Mouse (Mus musculus) embryo, embryonic 11.5 days (tissue): ENCODE data around the gene Gdf3.

ENCODE experiments used
- DNase-seq: peaks from one replicate; pipeline ENCODE4 v3.0.0-alpha.2; 2012; ENCODE audit warnings: low read depth, low spot score

The Gdf3 gene

GRCm38 (mm10) chr6:122565070-122565784, 44.7 kb downstream of the Gdf3 start:
- no peak for DNase-seq

- peak; percentile 66 for DNase-seq
Measured at GRCm38 (mm10) chr6:122562463-122562862, 47.4 kb downstream of the Gdf3 start.

GRCm38 (mm10) chr6:122561005-122561404, 48.9 kb downstream of the Gdf3 start:
- DNase-seq: no peak

GRCm38 (mm10) chr6:122560427-122560826, 49.5 kb downstream of the Gdf3 start:
- peak; percentile 80 for DNase-seq

GRCm38 (mm10) chr6:122556959-122557561, 52.8 kb downstream of the Gdf3 start:
- peak; percentile 35 for DNase-seq
